Mouse (Mus musculus) thymus, adult 2 months (tissue): Measurements from ENCODE around the gene Srpk2. TPM values are rescaled to one million over a fixed set of nuclear protein-coding genes. Genes with fewer than 3 reads are reported as not detected.

ENCODE experiments used
- DNase-seq: peaks from one replicate; pipeline ENCODE4 v3.0.0; 2021
- H3K27ac ChIP-seq: fragments of 200-500 bp; 2 replicates; pipeline ENCODE4 v1.5.1; 2012; ENCODE audit warnings: low read length, control low read depth; ENCODE audit not compliant: control insufficient read depth, insufficient read depth
- H3K27me3 ChIP-seq: fragments of 200-500 bp; 2 replicates; pipeline ENCODE4 v1.6.1; 2012; ENCODE audit warnings: mild to moderate bottlenecking, low read length, moderate library complexity, mixed read lengths; ENCODE audit not compliant: control insufficient read depth, insufficient read depth
- H3K36me3 ChIP-seq: fragments of 200-500 bp; 2 replicates; pipeline ENCODE4 v1.6.1; 2012; ENCODE audit warnings: mild to moderate bottlenecking, low read length, moderate library complexity; ENCODE audit not compliant: control insufficient read depth, insufficient read depth
- H3K4me1 ChIP-seq: fragments of 200-500 bp; replicated peaks from 2 replicates; pipeline ENCODE4 v1.6.1; 2012; ENCODE audit warnings: low read length; ENCODE audit not compliant: control insufficient read depth, insufficient read depth
- H3K4me3 ChIP-seq: fragments of 200-500 bp; 2 replicates; pipeline ENCODE4 v1.5.1; 2012; ENCODE audit warnings: mild to moderate bottlenecking, low read length, control low read depth, moderate library complexity; ENCODE audit not compliant: control insufficient read depth, insufficient read depth
- CTCF ChIP-seq: fragments of 200-500 bp; IDR thresholded peaks from 2 replicates; pipeline ENCODE4 v1.5.1; 2012; ENCODE audit warnings: mild to moderate bottlenecking, control low read depth, low read length, moderate library complexity, borderline replicate concordance; ENCODE audit not compliant: control insufficient read depth, poor library complexity, insufficient read depth; ENCODE audit errors: extremely low read depth
- POLR2A ChIP-seq: fragments of 200-500 bp; IDR thresholded peaks from 2 replicates; pipeline ENCODE4 v1.6.1; 2012; ENCODE audit warnings: mild to moderate bottlenecking, low read length, control low read depth, moderate library complexity; ENCODE audit not compliant: control insufficient read depth, poor library complexity, insufficient read depth; ENCODE audit errors: extremely low read depth
- WGBS: fragments of 180-500 bp; shearing (Covaris S2); methylation state at CpG from one replicate; pipeline ENCODE4 v1.1.7; 2018; 5-methylcytosine and 5-hydroxymethylcytosine counted together
- polyA plus RNA-seq: library from polyadenylated mRNA; depleted of rRNA; stranded (reverse); fragments of >200 nt; gene quantifications from 2 replicates; pipeline ENCODE4 v1.2.3, GENCODE M21; 2012

Gene Srpk2
- polyA plus RNA-seq, 1 experiment: 13.8 TPM

DNA sequence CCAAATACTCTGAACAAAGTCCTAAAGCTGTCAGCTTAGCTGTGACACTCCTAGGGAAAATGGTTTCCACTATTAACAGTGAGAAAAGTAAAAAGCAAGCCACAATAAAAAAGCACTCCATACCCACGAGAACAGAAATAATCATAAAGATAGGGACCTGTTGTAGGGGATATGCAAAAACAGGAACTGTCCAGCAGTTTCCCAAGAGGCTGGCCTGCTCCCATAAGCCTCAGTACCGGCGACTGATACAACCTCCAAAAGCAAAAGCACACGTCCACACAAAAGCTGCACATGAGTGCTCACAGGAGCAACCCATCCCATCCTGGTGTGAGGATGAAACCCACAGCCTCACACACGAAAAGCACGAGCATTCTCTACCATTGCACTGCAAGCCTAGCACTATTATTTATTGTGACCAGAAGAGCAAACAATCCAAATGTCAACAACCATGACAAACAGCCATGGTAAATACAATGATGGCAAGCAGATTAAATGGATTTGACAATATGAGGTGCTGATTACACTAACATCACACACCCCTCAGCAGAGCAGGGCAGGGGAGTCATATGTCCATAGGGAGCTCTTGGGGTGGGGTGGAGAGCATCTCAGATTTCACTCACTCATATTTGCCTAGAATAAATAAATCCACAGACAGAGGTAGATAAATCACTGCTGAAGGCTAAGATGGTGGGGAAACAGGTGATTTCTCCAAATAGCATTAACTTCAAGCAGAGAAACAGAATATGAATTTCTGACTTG is 107.9 kb downstream of the Srpk2 start:
- 78% methylated on average over 6 of the region's 6 CpGs for WGBS
- H3K27ac ChIP-seq: no peak overlapping the region
- H3K36me3 ChIP-seq: no peaks in the 10 kb centered on the region
- no peak for DNase-seq
- no peak overlapping the region for H3K4me3 ChIP-seq
- H3K4me1 ChIP-seq: no peaks in the 10 kb centered on the region
- no peaks in the 10 kb centered on the region for H3K27me3 ChIP-seq
- TF ChIP-seq CTCF: no peak
- no peak for TF ChIP-seq POLR2A

DNA sequence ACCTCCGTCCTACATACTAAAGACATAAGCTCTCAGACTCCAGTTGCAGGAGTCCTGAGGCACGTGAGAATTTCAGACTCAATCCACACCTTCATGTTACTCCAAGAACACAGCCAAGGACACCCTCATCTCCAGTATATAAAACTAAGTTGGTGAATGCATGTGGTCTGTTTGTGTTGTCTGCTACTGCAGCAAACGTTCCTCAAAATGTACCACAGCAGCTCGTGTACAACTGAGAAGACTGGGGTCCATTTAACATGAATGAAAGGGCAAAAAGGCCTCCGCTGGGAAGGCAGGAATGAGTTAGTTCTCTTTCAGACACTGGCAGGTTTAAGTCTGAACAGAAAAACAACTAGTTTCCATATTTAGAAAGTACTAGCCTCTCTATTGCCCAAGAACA is 110.5 kb downstream of the Srpk2 start:
- DNase-seq: no peak
- TF ChIP-seq CTCF: no peak
- no peak for TF ChIP-seq POLR2A
- no peak overlapping the region for H3K4me3 ChIP-seq
- H3K27ac ChIP-seq: no peak overlapping the region
- no peaks in the 10 kb centered on the region for H3K27me3 ChIP-seq
- no peaks in the 10 kb centered on the region for H3K4me1 ChIP-seq
- H3K36me3 ChIP-seq: no peaks in the 10 kb centered on the region
- WGBS: 96% methylated on average over 5 of the region's 5 CpGs

DNA sequence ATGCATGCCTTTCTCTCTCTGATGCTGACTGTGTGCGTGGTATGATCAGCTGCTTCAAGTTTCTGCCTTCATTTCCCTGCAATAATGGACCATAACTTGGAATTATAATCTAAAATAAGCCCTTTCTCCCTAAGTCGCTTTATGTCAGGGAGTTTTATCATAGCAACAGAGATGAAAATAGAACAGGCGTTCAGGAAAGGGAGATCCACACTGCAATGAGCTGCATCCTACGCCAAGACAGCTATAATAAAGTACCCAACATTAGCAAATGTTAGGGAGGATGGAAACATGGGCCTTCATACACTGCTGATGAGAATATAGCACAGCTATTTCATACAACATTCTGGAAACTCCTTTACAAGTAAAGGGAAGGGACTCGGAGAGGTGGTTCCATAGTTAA is 116.2 kb downstream of the Srpk2 start:
- Histone ChIP-seq H3K4me1 (no peaks in the 10 kb centered on the region), H3K27me3 (no peaks in the 10 kb centered on the region), H3K27ac (no peak overlapping the region), H3K4me3 (no peak overlapping the region), H3K36me3 (peaks cover 10% of the 10 kb centered on the region)
- TF ChIP-seq POLR2A: no peak
- TF ChIP-seq CTCF: no peak
- WGBS: 98% methylated on average over 5 of the region's 5 CpGs
- no peak for DNase-seq

DNA sequence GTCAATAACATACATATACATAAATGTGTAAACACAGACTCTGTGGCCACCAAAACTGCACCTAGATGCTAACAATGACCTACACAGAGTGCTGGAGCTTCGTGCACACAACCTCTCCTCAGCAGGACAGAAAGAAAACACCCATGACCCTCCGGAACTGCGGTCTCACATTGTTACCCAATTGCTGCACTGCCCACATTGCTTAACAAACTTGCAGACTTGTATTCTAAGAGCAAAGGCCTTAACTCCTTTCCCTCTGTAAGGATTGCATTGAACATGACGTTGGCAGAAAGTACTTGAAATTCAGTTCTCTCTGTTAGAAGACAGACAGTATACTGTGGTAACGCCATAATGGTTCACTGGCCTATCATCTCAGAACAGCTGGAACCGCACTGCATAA is 118.0 kb downstream of the Srpk2 start:
- no peak for TF ChIP-seq CTCF
- TF ChIP-seq POLR2A: no peak
- 95% methylated on average over 6 of the region's 6 CpGs for WGBS
- Histone ChIP-seq H3K36me3 (peaks cover 13% of the 10 kb centered on the region), H3K4me1 (no peaks in the 10 kb centered on the region), H3K27me3 (no peaks in the 10 kb centered on the region), H3K27ac (no peak overlapping the region), H3K4me3 (no peak overlapping the region)
- DNase-seq: no peak

DNA sequence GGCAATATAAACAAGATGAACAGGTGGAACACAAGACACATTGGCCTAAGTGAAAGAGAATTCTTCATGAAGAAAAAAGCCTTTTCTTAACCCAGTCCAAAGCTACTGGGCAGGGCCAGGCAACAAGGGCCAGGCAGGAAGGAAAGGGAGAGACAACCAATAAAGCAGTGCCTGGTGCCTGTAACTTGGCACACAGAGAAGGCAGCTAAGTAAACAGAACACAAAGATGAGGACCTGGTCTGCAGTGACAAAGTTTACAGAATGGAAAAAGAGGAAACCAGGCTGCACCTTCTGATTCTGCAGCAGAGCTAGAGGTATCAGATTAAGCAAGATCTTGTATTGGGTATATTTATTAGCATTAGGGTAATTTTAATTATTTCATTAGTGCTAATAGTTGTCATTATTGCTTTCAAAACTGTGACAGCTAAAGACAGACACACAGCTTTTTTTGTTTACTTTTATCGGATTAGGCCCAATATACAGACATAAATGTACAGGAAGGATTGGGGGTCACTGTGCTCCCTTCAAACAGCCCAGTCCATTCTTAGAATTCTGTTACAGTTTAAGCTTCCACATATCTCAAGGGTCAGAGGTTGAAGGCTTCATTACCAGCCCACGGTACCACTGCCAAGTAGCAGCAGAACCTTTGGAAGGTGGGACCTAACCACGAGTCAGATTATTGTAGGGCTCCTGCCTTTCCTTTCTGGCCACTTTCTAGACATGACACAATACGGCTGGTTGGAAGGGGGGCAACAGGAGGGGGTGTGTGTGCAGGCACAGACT is 121.9 kb downstream of the Srpk2 start:
- peaks cover 13% of the 10 kb centered on the region for H3K36me3 ChIP-seq
- H3K27me3 ChIP-seq: no peaks in the 10 kb centered on the region; the same call in 1 of the 2 replicates
- no peak overlapping the region for H3K27ac ChIP-seq
- 94% methylated on average over 4 of the region's 4 CpGs for WGBS
- DNase-seq: no peak
- TF ChIP-seq POLR2A (no peak), CTCF (no peak)
- no peaks in the 10 kb centered on the region for H3K4me1 ChIP-seq
- no peak overlapping the region for H3K4me3 ChIP-seq

DNA sequence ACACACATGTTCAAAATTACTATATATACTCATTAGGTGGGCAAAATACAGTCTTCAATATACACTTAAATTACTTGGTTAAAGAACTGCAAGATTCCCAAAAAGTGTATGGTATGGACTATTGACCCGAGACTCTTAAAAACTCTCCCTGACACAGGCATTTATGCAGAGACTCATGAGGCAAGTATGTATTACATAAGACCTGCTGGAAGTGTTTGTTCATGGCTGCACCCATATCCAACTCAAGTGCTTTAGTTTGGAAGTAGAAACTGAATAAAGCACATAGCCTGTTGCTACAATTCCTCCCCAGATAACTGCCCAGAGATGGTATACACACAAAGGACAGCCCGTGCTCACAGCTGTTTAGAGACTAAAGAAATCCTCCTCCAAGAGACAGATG is 123.2 kb downstream of the Srpk2 start:
- WGBS: 99% methylated on average over 2 of the region's 2 CpGs

More for the DNA sequence above, 123.2 kb downstream of the Srpk2 start:
- H3K4me1 ChIP-seq: no peaks in the 10 kb centered on the region
- H3K27ac ChIP-seq: no peak overlapping the region
- TF ChIP-seq POLR2A (no peak), CTCF (no peak)
- no peak for DNase-seq
- no peak overlapping the region for H3K4me3 ChIP-seq
- peaks cover 13% of the 10 kb centered on the region for H3K36me3 ChIP-seq
- H3K27me3 ChIP-seq: no peaks in the 10 kb centered on the region; the same call in 1 of the 2 replicates
